Mouse (Mus musculus) right cerebral cortex, postnatal 4 days (tissue): ENCODE data around the gene Myo1c.

Experiments
- DNase-seq: peaks from one replicate; pipeline ENCODE4 v3.0.0-alpha.2; 2022

Myo1c gene

DNA sequence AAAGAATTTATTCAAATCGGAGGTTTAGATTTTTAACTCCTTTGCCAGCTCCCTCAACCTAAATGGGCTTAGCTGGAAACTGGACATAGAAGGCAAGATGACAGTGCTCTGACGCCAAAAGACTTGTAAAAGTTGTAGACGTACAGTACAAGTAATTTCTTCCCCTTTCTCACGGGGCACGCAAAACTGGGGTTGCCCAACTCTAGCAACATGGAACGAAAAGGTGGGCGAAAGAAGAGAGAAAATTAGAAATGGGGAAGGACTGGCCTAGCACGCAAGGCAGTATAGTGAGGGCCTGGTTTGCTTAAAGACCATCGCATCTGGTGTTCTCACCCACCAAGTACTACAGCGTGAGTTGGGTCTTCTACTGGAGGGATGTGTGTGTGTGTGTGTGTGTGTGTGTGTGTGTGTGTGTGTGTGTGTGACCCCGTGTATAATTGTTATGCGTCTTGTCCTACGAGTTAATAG lies 688 bp downstream of the Myo1c start:
- no peak for DNase-seq

DNA sequence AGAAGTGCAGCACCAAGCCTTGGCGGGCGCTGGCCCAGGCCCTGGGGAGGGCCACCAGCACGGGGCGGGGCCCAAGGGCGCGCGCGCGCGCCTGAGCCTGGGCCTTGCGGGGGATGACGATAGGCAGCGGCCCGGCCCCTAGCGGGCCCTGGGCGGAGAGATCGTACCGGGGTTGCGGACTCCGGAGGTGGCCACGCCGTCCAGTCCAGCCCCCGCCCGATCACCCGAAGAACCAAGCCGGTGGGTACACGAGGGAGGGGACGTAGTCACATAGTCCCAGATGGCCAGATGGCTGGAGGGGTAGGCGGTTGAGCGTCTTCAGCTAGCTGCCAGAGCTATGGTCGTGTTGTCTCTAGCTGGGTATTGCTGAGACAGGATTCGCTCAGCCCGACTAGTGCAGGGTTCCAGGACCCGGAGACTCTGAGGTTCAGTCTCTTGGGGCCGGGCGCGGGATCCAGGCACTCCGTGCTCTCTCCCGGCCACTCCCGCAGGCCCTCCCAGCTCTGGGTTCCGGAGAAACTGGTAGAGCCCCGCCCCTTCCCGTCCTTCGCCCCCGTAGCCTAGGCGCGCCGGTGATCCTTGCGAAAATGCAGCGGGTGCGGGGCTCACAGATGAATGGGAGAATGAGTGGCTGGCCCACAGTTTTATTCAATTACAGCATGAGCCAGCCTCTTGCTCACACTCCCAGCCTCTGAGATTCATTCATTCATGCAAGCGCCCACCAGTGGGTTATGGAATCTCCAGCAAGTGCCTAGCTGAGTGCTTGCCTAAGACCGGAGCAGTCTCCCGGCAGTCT lies 1.3 kb downstream of the Myo1c start:
- DNase-seq: peak; percentile 70

DNA sequence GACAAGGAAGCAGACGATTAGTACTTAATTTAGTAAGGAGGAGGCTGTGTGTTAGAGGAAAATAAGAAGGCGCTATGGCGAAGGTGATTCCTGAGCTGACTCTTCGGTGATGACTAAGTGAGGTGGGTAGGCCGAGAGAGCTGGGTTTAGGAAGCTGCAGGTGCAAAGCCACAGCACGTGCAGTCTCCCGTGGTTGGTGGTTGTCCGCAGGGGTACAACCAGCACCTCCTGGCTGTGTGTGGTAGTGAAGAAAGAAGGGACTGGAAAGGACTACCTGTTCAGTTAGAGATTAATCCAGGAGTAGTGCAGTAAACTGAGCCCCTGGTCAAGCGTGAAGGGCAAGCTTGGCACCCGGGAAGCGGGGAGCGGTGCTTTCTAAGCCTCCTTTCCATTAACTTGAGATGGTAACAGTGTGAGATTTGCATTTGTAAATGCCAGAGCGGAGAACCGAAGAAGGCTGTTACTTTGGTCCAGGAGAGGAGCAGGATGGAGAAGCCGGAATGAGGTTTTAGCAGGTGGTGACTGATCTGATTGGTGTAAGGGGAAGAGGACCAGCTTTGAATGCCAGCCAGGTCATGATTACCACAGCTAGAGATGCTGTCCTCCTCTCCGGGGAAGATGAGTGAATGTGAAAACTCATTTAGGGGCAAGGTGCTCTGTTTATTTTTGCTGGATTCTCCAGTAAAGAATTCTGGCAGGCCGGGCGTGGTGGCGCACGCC lies 2.1 kb downstream of the Myo1c start:
- no peak for DNase-seq

DNA sequence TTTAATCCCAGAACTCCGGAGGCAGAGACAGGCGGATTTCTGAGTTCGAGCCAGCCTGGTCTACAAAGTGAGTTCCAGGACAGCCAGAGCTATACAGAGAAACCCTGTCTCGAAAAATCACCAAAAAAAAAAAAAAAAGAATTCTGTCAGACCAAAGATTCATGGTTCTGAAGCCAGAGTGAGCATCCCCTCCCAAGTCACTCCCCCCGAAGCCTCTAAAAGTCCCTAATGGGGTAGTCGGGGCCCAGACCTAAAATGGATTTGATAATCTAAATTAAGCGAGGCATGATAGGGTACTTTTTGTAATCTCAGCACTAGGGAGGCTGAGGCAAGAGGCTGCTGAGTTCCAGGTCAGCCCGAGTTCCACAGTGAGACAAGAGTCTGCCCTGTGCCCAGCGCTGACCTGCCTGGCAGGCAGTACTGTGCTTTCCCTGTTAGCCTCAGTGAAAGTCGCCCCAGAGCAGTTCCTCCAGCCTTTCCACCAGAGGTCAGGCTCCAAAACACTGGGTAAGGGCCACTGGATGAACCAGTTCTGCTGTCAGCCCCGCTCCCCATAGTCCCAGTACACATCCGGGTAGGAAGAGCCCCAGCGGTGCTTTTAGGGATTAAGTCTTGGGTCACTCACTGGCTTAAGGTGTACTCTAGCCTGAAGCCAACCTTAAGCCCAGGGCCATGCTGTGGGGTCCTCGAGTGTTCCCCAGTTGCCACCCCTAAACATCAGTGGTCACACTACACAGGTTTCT lies 2.8 kb downstream of the Myo1c start:
- DNase-seq: no peak

DNA sequence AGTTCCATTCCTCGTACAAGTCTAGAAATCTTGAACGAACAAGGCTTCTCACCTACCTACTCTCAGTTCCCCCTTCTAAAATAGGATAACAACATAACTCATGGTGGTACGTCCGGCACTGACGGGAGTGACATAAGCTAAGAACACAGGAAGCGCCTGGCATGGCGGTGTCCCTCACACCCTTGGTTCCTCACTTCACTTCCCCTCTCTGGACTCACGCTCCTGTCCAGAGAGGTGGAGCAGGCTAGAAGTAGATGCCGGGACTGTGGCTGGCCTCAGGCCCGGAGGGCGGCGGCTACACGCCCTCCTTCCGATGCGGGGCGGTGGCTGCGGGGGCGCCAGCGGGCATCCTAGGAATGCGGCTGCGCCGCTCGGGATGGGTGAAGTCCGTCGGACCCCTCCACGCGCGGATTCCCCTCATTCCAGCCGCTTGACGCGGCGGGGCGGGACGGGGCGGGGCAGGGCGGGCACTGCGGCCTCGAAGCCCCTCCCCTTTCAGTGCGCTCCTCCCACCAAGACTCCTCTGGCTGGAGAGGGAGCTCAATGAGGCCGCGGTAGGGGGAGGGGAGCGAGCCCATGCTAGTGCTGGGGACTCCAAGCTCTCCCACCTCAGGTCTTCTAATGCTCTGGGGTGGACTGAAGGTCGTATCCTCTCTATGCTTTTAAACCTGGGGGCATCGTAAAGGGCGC lies 3.6 kb downstream of the Myo1c start:
- peak; percentile 59 for DNase-seq

DNA sequence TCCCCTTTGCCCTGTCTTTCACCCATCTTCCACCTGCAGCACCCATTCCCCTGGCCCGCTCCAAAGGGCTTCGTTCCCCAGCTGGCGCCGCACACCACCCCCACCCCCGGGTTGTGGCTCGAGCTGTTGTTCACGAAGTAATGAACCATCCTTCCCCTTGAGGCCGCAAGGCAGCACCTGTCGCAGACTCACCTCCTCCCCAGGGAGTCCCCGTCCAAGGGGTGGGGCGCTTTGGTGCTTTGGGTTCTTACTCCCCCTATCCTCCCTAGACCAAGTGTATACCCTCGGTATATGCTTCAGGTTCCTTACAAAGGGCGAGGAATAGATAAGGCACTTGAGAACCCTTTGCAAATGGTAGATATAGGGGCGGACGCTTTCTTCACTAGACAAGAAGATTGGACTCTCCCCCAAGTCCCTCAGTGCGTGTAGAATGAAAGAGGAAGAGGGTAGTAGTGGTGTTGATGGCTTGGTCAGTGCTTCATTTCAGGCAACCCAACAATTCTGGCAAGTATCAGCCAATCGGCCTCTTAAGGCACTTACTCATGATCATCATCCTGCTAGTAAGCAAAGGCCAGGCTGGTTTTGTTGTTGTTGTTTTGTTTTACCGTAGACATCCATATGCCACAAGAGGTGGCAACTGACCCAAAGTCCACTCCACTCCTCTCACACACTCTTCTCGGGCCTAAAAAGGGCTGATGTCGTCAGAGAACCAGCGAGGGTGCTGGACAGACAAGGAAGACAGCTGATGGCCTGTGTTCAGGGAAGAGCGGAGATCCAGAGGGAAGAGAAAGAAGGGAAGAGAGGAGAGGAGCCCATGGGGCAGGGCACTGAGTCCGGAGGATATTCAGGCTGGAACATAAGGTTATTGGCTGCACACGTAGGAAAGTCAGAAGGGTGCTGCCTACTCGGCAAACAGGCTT lies 4.4 kb downstream of the Myo1c start:
- DNase-seq: no peak

DNA sequence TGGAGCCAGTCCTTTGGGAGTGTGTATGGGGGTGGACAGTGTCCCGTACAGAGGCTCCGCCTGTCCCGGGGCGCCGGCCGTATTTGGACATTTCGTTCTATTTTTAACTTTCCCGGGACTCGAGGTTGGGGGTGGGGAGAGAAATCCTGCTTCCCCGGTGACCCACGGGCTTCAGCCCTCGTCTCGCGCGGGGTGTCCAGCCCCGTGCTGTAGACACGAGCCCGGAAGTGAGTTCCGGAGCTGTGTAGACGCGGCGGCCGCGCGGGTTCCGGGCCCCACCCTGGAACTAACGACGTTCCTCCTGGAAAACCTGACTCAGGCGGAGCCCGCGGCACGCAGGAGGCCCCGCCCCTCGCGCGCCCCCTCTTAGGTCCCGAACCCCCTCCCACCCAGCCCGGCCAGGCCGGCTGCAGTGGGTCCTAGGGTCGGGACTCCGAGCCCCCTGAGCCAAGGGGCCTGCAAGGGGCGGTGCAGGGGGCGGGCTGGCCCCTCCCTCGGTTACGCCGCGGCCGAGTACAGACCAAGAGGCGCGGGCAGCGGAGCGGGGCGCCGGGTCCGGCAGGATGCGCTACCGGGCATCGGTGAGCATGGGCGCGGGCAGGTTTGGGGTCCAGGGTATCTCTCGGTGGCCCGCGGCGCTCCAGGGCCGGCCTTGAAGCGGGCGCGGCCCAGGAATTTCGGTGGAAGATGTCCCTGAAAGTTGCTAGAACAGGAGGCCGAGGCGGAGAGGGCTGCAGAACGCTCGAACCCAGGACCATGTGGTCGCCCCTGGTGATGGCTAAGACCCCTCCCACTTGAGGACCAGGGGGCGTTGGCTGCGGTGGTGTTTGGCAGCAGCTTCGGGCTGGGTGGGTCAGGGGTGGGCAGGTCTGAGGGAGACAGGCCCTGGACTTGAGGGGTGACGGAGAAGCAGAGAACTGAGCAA lies 5.6 kb downstream of the Myo1c start:
- peak; percentile 68 for DNase-seq

DNA sequence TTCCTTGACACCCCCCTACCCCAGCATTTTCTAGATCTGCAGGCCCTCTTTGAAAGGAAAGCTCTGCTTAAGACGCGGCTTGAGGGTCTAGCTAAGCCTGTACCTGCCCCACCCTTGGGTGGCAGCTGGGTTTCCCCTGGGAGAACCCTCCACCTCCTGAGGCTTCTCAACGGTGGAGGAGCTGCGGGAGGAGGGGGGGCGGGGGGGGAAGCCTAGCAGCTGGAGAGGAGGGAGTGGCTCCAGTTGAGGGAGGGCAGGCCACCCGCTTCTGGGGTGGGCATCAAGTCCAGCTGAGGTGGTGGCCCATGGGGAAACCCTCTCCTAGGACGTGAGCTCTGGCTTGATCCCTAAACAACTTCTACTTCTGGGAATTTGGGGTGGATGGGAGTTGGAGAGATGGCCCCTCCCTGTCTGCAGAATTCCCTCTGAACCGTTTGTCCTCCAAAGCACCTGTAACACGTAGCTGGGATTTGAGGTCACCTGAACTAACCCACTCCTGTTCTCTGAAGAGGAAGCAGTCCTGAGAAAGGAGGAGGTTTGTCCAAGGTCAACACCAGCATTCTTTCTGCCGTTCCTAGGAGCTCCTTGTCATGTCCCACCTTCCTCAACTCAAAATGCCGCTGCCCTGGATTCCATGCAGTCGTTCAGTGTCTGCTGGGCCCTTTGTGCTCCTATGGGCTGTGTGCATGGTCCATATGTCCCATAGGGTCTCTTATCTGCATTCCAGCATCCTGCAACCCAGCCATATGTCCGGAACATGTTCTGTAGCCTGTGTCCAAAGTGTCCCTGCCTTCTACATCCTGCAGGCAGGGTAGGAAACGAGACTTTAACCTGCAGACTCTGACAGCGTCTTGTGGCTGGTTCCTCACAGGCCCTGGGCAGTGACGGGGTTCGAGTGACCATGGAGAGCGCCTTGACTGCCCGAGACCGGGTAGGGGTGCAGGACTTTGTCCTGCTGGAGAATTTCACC lies 6.6 kb downstream of the Myo1c start:
- no peak for DNase-seq

DNA sequence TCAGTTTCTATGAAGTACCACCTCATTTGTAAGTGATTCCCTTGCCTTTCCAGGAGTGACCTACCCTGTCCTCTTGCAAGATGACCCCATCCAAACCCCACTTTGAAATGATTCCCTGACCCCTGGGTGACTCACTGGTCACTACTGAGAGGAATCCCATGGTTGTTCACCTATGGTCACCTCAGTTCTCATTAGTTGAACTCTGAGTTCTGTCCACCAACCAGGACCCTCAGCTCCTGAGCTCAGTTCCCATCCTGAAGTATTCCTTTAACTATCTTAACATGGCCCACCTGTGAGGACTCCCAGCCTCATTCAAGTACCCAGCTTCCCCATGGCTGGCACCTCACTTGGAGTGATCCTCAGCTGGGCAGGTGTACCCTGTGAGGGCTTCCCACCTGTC lies 7.5 kb downstream of the Myo1c start:
- no peak for DNase-seq

DNA sequence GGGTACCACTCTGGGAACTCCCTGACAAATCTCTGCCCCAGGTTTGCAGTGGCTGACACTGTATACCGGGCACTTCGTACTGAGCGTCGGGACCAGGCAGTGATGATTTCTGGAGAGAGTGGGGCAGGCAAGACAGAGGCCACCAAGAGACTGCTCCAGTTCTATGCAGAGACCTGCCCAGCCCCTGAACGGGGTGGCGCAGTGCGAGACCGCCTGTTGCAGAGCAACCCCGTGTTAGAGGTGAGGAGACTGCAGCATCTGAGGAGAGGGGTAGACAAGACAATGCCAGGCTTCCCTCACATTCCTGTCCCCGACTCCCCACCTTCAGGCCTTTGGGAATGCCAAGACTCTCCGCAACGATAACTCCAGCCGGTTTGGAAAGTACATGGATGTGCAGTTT lies 8.0 kb downstream of the Myo1c start:
- no peak for DNase-seq

DNA sequence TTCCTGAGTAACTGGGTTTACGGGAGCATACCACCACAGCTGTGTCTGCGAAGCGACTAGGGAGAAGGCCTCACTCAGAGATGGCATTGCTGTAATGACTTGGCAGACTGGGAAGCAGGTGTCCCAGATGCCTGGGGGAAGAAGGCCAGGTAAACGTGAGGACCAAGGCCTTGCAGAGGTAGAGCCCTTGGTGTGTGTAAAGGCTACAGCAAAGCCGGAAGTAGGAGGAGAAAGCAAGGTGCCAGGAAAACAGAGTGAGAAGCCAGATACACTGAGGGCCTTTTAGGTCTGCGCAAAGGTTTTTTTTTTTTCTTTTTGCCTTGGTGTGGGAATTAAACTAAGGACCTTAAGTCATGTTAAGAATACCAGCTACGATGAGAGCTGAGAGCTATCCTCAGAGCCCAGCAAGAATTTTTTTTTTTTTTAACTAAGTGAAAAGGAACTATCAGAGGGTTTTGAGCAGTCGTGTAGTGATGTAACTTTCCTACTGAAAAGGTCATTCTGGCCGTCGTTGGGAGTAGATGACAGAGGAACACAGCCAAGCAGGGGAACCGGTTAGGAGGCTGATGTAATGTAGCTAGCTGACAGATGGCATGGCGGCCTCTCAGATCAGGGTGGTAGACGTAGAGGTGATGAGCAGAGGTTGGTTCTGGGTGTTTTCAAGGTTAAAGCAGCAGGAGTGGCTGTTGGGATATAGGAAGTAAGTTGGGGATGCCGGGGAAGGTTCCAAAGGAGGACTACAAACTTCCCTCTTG lies 8.9 kb downstream of the Myo1c start:
- DNase-seq: no peak

DNA sequence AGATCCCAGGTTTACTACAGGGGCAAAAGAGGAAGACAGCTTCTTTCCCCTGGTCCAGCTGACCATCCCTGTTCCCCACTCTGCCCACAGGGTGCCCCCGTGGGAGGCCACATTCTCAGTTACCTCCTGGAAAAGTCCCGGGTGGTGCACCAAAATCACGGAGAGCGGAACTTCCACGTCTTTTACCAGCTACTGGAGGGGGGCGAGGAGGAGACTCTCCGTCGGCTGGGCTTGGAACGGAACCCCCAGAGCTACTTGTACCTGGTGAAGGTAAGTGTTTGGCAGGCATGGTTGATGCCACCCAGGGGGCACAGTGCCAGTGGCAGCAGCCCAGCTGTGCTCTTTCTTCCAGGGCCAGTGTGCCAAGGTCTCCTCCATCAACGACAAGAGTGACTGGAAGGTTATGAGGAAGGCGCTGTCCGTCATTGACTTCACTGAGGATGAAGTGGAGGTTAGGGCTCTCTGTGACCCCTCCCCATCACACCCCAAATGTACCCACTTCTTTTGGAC lies 9.8 kb downstream of the Myo1c start:
- no peak for DNase-seq

DNA sequence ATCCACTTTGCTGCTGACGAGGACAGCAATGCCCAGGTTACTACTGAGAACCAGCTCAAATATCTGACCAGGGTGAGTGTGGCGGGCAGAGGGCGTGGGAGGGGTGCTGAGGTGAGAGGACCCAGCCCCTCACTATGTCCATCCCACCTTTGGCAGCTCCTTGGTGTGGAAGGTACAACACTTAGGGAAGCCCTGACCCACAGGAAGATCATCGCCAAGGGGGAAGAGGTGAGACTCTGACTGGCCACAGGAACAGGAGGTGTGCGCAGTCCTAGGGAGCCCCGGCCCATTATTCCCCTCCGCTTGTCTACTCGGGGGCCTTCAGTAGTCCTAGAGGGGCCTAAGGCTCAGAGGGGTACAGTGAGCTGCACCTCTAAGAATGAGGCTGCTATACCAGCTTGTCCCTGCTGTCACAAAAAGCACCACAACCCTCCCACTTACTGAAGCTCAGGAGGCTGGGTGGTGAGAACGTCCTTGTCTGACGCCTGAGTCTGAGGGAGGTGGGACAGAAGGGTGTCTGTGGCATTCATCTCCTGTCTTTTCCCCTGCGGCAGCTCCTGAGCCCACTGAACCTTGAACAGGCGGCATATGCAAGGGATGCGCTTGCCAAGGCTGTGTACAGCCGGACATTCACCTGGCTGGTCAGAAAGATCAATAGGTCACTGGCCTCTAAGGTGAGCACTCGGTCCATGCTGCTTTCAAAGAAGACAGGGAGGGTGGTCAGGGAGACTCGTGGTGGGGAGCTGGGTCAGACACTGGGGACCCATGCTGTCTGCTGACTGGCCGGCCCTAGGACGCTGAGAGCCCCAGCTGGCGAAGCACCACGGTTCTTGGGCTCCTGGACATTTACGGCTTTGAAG lies 10.9 kb downstream of the Myo1c start:
- no peak for DNase-seq

DNA sequence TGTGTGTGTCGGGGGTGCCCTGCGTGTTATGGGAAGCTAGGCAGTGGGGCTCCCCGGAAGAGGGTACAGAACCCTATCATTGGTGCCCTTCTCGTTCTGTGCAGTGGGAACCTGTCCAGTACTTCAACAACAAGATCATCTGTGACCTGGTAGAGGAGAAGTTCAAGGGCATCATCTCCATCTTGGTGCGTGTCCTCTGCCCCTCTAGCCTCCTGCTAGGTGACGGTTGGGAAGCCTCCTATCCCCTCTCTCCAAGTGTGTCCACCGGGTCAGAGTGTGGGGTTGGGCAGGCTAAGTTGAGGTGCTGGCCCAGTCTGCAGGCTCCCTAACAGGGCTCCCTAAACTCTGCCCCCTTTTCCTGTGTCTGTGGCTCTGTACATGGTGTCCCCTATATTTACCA lies 11.8 kb downstream of the Myo1c start:
- no peak for DNase-seq

DNA sequence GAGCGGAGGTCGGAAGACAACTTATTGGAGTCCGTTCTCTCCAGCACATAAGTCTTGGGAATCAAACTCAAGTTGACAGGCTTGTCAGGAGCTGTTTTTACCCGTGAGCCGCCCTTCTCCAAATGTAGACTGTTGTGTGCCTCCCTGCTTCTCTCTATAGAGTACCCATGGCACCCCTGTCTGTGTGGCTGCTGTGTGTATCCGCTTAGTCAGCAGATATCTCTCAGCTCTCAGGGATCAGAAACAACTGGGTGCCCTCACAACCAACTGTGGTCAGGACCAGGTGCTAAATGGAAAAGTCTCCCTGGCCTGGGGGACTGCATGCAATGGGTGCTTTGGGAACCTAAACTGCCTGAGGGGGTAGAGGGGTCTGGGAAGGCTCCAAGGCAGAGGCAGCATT lies 16.0 kb downstream of the Myo1c start:
- DNase-seq: no peak

DNA sequence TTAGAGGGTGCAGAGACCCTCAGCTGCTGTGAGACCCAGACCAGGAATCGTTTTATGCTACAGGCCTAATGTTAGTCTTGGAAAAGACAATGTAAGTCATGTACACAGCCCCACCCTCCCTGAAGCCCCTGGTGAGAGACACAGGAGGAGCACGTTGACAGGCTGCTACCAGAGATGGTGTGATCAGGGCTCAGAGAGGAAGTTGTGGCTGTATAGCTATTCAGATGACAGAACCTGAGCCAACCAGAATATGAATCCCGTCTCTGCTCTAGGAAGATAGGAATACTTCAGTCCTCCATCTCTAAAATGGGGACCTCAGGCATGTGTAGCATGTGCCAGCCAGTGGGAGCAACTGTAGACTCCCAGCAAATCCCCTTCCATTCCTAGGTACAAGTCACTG lies 18.3 kb downstream of the Myo1c start:
- no peak for DNase-seq

DNA sequence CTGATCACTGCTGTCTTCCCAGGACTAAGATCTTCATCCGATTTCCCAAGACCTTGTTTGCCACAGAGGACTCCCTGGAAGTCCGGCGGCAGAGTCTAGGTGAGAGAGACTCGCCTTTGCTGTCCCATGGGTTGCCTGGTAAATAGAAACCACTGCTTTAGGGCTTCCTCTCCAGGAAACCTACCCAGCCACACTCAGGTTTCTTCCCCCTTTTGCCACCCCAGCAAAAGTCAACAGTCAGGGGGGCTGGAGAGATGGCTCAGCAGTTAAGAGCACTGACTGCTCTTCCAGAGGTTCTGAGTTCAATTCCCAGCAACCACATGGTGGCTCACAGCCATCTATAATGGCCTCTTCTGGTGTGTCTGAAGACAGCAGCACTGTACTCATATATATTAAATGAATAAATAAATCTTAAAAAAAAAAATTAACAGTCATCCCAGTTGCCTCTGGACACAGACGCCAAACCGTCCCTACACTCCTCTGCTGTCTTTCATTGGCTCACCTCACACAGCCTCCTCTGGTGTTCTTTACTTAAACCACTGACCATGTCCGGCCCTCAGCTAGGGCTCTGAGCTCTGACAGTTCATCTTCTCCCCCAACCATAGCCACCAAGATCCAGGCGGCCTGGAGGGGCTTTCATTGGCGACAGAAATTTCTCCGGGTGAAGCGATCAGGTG lies 19.0 kb downstream of the Myo1c start:
- no peak for DNase-seq
